Mouse (Mus musculus): ENCODE measurements around the gene Skint4. TPM values are rescaled to one million over a fixed set of nuclear protein-coding genes. Genes with fewer than 3 reads are reported as not detected.

Skint4 gene
- polyA plus RNA-seq (2015; fragmentation: Nextera tagmentation; extraction: Ambion mirVana) = 0.14 and 0.23 TPM in 2 replicates

GRCm38 (mm10) chr4:112071716-112072115, at the start of gene Skint4:
Skint4 (plus strand) TSS chr4:112072016.

Other genes with a start within 250 kb of the Skint4 start
- 0.35 TPM in 1 of 2 replicates, not detected in the other for gene Slc5a9, start 169.1 kb upstream of the Skint4 start, polyA plus RNA-seq (2015; fragmentation: Nextera tagmentation; extraction: Ambion mirVana)
- 0.22 TPM in 1 of 2 replicates, not detected in the other for gene Skint8, start 152.6 kb upstream of the Skint4 start, polyA plus RNA-seq (2015; fragmentation: Nextera tagmentation; extraction: Ambion mirVana)
- not detected in 2 replicates for gene Skint7, start 99.1 kb upstream of the Skint4 start, polyA plus RNA-seq (2015; fragmentation: Nextera tagmentation; extraction: Ambion mirVana)
- 0.63 TPM in 1 of 2 replicates, not detected in the other for gene Skint1, start 65.7 kb upstream of the Skint4 start, polyA plus RNA-seq (2015; fragmentation: Nextera tagmentation; extraction: Ambion mirVana)
- gene Skint3, start 160.2 kb downstream of the Skint4 start, polyA plus RNA-seq (2015; fragmentation: Nextera tagmentation; extraction: Ambion mirVana) = 0.39 TPM in 1 of 2 replicates, not detected in the other

Data from skeletal muscle tissue, postnatal 0 days (tissue).